Mouse (Mus musculus) gonadal fat pad, adult 2 months (tissue): ENCODE results near the gene Aff1. TPM values are rescaled to one million over a fixed set of nuclear protein-coding genes. Genes with fewer than 3 reads are reported as not detected.

Experiments used
- DNase-seq: peaks from one replicate; pipeline ENCODE4 v3.0.0-alpha.2; 2012; ENCODE audit warnings: low read depth
- polyA plus RNA-seq: library from polyadenylated mRNA; depleted of rRNA; stranded (reverse); fragments of >200 nt; gene quantifications from 2 replicates; pipeline ENCODE4 v1.2.3, GENCODE M21; 2012

Gene Aff1
- polyA plus RNA-seq, 1 experiment = 13.5 TPM

DNA sequence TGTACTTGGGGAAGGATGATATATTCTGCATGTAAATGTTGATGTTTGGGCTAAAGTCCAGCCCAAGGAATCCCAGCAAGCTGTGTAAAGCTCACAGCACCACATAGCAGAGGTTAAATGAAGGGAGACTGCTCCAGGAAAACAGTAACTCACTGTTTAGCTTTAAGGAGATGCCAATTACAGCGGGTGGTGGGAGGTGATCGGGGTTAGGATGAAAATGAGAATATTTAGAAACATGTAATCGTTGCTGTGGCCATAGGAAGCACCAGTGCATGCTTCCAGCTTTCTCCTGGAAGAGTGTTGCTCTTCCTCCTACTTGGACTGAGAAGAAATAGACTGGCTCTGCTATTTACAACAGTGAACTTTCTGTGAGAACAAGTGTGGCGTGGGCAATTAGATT, 80.1 kb downstream of the Aff1 start:
- no peak for DNase-seq

DNA sequence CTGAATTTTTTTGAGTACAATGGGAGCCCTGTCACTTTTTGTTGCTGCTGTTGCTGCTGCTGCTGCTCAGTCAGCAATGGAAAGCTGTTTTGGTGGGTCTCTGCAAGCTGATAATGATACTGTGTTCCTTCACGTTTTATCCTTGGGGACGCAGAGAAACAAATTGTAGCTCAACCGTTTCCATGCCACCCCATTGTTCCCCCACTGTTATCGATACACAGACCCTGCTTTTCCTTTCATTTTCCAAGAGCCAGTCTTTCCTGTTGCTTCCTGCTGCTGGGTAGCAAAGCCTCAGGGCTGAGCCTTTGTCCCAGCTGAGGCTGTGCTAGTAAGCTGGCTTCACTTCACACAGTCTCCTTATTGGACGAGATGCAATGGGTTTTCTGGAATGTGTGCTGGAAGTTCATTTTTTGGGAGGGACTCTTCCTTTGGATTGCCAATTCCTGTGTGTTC, 81.0 kb downstream of the Aff1 start:
- no peak for DNase-seq

GRCm38 (mm10) chr5:103774703-103775333, 82.6 kb downstream of the Aff1 start:
- DNase-seq = no peak

- no peak for DNase-seq
Measured at GRCm38 (mm10) chr5:103775429-103775828, 83.3 kb downstream of the Aff1 start.

GRCm38 (mm10) chr5:103776842-103777241, 84.7 kb downstream of the Aff1 start:
- no peak for DNase-seq

DNA sequence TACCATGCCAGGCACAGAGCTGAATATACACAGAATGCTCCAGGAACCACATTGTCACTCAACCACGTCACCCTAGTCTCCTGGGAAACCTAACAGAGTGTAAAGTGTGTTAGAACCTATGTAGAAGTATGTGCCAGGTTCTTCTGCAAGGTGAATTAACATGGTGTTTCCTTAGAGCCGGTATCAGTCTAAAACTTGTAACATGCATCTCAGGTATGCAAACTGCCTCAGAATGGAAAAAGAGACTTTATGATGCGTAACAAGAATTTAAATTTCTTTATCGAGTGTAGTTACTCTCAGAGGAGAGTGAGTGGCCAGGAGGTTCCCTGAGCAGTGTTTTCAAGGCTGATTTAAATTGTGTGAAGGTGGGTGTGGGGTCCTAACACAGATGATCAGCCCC, 85.3 kb downstream of the Aff1 start:
- no peak for DNase-seq

DNA sequence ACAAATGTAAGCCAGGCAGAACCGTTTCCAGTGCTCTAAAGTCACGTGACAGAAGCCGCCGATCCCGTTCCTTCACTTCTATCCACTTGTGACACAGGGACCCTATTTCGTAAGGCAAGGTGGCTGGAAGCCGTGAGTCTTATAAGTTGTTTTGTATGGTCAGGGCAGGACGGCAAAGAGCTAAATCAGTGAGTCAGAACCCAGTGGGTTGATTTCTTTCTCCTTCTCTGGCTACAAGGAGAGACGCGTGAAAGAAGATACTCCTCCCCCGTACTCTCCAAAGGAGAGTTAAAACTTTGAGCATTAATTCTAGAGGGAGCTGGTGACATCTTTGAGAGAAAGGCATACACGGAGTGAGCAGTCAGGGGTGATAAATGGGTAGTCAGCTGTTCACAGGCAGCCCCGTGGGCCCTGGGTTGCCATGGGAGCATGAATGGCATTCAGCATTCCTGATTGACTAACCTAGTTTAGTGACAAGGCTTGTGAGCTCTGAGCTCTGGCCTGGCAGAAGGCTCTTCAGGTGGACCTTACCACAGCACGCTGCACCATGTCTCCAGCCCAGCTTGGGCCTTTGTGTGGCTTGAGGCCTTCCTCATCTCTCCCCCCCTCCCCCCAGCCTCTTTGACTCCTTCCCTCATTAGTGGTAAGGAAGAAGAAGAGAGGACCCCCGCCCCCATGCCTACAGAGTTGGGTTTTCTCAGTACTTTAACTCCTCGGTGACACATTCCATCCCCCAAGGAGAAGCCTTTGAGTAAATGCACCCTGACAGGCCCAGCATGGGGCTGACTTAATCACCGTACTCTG, 86.3 kb downstream of the Aff1 start:
- DNase-seq = no peak

DNA sequence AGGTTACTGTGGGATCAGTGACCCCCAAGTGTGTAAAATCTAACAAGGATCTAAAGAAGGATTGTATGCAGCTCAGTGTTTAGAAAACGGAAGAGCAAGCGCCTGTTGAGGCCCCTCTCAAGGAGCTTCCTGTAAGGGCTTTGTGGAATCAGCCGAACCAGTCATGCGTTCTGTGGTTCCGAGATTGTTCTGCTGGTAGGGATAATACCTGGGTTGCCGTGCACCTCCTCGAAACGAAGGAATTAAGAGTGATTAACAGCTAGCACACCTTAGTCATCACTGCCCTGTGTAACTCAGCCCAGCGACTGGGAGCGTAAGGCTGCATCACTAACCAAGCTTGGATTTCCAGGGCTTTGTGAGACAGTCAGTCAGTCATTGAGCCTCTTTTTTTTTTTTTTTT, 87.7 kb downstream of the Aff1 start:
- no peak for DNase-seq

DNA sequence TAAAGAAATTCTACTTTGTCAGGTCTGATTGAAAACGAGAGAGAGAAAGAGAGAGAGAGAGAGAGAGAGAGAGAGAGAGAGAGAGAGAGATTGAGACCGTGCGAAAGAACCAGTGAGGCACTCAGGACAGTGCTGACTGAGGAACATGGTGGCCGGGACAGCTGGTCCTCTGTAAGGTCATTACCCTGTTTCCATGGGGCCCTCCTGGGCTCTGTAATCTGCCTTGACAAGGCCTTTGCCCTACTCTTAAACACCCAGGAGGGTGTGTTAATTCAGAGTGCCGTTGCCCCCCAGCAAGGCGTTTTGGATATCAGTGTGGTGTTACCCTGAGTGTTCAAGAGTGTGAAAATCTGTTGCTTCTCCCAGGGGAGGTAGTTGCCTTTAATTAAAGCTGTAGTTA, 88.1 kb downstream of the Aff1 start:
- no peak for DNase-seq

GRCm38 (mm10) chr5:103780836-103781235, 88.7 kb downstream of the Aff1 start:
- no peak for DNase-seq

GRCm38 (mm10) chr5:103783086-103783668, 91.0 kb downstream of the Aff1 start:
- DNase-seq = no peak

DNA sequence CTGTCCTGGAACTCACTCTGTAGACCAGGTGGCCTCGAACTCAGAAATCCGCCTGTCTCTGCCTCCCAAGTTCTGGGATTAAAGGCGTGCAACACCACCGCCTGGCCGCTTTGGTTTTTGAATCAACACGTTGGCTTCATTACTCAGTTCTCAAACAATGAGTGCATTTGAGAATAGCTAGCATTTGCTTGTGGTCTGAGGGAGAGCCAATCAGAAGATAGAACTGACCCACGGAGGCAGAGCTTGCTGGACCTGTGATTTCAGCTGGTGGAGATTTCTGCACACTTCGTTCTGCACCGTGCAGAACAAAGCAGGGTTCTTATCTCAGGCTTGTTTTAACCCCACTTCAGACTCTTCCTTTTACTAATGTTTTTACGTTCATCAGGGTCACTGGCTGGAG, 93.9 kb downstream of the Aff1 start:
- no peak for DNase-seq

DNA sequence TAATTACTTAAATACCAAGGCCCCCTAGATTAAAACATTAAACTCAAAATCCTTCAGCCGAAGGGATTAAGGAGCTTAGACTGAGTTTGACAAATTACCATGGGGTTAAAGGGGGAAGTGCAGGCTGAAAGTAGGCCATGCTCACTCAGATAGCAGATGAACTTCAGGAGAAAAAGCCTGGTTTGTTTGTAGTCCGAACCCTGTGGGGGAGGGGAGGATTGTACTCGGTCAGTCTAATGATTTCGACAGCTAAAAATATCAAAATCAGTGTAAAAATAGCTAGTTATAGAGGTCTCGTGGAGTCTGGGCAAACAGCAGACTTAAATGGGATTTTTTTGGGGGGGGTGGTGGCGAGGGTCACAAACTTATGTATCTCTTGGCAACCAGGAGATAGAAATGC, 96.3 kb downstream of the Aff1 start:
- DNase-seq = no peak

- DNase-seq = no peak
Measured at GRCm38 (mm10) chr5:103788976-103789375, 96.8 kb downstream of the Aff1 start.

GRCm38 (mm10) chr5:103789619-103790116, 97.5 kb downstream of the Aff1 start:
- no peak for DNase-seq

GRCm38 (mm10) chr5:103791741-103792140, 99.6 kb downstream of the Aff1 start:
- DNase-seq = no peak

- DNase-seq = no peak
Measured at GRCm38 (mm10) chr5:103795121-103795520, 102.9 kb downstream of the Aff1 start.

DNA sequence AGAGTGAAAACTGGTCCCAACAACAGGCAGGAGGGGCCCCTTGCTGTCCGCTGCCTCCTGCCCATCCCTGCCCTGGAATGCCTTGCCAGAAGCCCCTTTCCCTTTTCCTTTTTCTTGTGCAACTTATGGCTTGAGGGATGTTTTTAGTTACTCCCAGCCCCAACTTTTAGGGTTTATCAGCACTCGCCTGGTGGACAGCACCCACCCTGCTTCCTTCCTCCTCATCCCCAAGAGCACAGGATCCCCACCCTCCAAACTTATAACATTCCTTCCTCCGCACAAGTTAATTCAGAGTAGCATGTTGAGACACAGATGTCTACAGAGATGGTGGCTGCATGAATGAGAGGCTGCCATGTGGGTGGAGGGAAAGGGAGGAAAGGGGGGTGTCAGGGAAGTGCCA, 103.9 kb downstream of the Aff1 start:
- DNase-seq = no peak

- DNase-seq = no peak
Measured at GRCm38 (mm10) chr5:103797774-103798173, 105.6 kb downstream of the Aff1 start.

DNA sequence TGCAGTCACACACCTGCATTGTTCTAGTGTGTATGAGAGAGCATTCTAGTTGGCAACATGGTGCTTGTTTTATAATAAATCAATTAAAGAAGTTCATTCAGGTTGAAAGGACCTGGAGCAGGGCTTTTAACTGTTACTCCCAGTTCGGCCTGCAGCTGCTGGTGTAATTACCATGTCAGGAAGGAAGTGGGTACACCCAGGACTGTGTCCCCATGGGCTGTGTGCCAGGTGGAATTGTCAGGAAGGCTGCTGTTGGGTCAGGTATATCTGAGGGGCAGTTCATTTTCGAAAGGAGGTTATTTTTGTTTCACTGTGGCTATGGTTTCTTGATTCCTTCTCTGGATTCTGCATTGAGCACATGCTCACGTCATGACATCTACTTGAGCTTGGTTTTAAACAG, 107.3 kb downstream of the Aff1 start:
- DNase-seq = no peak

DNA sequence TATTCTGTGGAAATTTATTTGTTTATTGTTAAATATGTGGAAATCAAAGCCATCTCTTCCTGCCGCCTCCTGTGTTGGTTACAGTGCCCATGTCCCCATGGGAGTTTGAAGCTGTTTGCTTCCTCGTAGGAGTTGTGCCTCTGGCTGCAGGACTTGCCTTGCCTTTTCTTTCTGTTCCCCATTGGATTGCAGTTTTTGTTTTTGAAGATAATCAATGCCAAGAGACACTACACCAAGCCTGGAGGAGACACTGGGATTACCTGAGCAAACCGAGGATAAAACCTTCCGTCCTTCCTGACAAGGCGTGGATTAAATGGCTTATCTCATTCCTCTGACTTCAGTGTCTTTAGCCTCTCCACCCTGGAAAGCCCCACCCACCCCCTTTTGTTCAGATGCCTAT, 107.8 kb downstream of the Aff1 start:
- DNase-seq = peak; percentile 94

DNA sequence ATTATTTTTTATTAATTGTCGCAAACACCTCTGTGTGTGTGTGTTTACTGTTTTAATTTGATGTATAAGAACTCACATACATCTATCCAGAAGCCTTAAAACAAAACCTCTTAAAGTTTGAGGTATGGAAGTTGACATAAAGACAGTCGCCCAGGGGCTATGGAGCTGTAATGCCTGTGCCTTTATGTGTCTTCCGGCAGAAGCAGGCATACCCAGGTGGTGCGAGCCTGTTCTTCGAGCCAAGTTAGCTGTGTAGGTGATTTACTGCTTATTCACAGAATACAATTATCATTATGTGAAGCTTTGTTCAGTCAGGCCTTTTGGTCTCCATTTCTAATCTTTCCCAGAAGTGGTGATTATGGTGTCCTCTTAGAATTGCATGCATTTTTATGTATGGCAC, 111.2 kb downstream of the Aff1 start:
- no peak for DNase-seq
